Mouse (Mus musculus): ENCODE data around the gene Apeh. TPM values are rescaled to one million over a fixed set of nuclear protein-coding genes. Genes with fewer than 3 reads are reported as not detected.
"Not testable (repeated sequence)": the region's sequence is repeated elsewhere in the genome, so short reads cannot be mapped to it uniquely, and the experiment has no call there.

Gene Apeh
- 10 to 100 TPM; 72.7 to 88.0 TPM for total RNA-seq (2021)
- long read RNA-seq, experiment 1, transcript Apeh-206 (22 exons, 2,518 nt): major isoform, 91 of 134 reads
- long read RNA-seq, experiment 1, partial matches to known transcripts: 30 of 134 reads
- long read RNA-seq, experiment 1, other reads (novel, unspliced or antisense): 13 of 134 reads
- long read RNA-seq, experiment 2, transcript Apeh-206 (22 exons, 2,518 nt): major isoform, 22 of 28 reads
- long read RNA-seq, experiment 2, partial matches to known transcripts: 3 of 28 reads
- long read RNA-seq, experiment 2, other reads (novel, unspliced or antisense): 3 of 28 reads

DNA sequence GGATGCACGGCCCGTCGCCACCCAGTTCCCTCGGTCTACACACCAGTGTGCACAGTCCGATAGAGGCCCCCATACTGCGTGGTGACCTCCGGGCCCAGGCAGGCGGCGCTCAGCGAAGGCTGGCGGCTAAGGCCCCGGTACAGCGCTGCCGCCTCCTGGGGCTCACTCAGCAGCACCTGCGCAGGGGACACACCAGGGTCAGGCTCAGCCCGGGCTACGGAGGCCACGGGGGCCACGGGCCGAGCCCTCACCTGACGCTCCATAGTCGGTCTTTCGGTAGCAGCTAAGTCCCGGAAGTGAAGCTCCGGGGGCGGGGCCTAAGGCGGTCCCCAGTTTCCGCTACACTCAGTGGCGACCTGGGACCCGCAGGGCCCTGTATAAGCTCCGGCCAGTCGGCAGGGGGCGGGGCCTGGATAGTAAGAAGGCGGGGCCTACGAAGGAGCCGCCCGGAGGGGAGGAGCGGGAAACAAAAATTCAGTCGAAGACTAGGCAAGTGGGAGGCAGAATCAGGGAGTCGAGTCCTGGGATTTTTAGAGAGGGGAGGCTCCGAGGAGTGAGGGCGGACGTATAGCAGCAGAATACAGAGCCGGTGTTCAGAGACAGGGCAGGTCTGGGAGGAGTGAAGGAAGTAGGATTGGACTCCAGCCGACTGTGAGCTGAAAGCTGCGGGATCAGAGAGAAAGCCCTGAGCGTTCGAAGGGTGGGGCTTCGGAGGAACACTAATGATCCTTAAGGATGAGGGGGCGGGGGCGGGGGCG, at the start of gene Apeh:
TSS of gene Apeh (minus strand) at position 423 of the 758 bp plus-strand sequence.
- DNase-seq: peak; percentile 97 to 98

DNA sequence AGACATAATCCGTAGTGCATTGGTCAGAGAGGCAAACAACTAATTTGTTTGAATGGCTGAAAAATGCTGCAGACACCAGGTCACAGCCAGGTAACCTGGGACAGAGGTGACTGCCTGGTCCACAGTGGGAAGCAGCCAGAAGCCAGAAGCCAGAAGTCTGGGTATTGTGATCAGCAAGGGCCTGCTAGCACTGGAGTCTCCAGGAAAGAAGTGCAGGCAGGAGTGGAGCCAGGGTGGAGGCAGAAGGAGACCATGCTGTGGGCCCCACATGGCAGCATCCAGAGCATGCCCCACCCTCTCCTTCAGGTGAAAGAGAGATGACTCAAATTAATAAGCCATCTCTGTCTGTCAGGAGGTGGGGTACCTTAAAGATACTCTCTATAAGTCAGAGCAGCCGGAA, 49.1 kb upstream of the Apeh start:
- no peak for DNase-seq

DNA sequence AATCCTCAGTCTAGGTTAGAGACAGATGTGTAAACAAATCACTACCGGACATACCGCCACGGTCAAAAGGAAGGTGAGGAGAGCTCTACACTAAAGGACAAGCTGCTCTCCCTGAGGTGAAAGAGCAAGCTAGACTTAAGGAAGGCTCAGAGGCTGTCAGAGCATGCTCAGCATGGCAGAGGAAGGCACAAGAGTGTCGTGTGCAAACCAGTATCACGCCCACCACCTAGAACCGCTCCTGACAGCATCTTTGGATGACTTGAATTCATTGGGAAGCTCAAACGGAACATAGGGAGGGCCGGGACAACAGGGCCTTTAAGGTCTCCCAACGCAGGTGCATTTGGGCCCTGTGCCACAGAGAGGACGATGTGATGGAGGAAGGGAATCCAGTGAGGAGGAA, 47.0 kb upstream of the Apeh start:
- no peak for DNase-seq

DNA sequence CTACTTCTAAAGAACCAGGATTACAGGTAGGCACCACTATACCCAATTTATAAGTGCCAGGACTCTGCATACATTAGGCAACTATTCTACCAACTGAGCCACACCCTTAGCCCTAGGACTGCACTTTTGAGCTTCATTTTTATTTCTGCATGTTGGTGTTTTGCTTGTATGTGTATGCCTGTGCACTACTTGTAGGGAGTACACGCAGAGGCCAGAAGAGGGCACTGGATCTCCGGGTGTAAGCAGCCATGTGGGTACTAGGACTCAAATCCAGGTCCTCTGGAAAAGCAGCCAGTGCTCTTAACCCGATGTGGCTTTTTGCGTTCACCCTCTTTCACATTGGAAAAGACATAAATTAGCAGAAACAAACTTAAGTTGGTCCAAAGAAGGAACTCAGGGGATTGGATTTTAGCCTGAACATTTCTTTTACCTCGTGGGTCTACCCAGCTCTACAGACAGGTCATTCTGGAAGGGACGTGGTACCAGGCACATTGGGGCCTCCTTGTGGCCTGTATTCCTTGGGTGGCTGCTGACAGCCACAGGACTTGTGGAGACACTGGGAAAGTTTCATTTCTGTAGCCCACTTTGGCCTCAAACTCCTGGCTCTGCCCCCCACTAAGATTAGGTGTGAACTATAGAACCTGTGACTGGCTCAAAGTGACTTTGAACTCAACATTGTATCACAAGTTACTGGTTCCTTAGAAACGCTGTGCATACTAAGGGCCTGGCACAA, 45.7 kb upstream of the Apeh start:
- DNase-seq: no peak

DNA sequence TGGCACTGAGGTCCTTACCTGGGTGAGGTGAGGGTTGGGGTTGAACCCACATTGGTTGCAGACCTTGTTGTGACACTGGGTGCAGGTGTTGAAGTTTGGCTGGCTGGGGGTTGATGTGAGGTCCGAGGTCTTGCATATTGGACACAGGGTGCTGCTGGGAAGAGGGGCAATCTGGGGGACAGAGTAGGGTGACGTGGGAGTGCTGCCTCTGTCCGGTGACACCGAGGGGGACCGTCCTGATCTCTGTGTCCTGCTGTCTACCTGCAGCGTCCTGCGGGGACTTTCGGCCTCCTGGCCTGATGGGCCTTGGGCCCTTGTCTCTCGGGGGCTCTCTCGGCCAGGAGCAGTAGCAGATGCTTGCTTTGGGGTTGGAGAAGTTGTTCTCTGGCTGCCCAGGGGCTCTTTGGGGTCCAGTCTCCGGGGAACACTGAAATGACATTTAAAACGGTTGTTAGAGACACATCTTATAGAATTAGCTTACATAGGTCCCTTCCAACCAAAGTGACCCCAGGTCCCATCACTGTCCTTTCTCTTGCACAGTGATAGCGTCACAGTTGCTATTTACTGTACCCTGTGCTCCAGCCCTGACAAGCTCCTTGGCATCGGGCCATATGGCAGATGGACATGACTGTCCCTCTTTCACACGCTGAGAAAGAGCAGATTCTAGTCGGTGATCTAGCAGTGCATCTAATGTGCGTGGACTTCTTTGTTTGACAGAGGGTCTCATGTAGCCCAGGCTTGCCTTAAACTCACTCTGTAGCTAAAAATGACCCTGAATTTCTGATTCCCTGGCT, 45.0 kb upstream of the Apeh start:
- DNase-seq: peak; percentile 45 to 69

DNA sequence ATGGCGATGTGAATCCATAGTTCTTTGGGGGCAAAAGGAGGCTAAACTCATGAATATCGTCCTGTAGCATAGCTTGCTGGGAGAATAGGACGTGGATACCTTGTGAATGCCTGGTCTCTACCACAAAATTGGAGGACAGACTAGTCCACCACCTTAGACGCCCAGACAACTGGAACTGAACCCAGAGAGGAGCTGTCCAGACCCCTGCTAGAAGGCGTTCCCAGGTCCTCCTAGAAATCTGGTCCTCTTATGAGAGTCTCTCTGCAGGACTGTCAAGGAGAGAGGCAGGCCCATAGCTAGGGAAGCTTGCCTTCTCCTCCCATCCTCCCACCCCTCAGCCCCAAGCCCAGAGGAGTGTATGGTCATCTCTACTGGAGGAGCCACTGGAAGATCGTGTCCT, 43.7 kb upstream of the Apeh start:
- no peak for DNase-seq

DNA sequence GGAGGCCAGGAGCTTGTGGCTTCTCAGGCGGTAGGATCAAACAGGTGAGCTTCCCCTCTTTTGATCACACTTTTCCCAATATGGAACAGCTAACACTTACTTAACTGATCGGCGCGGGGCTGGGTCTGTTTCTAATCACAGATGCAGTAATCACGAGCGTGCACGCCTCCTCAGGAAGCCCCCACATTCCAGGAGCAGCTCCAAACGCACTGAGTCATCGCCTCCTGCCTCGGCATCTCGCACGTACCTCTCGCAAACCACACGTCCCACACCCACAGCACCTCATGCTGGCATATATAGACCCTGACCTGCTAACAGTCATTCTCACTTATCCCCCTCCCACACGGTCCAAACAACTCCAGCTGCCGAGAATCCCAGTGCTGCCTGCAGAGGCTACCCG, 43.1 kb upstream of the Apeh start:
- DNase-seq: no peak

DNA sequence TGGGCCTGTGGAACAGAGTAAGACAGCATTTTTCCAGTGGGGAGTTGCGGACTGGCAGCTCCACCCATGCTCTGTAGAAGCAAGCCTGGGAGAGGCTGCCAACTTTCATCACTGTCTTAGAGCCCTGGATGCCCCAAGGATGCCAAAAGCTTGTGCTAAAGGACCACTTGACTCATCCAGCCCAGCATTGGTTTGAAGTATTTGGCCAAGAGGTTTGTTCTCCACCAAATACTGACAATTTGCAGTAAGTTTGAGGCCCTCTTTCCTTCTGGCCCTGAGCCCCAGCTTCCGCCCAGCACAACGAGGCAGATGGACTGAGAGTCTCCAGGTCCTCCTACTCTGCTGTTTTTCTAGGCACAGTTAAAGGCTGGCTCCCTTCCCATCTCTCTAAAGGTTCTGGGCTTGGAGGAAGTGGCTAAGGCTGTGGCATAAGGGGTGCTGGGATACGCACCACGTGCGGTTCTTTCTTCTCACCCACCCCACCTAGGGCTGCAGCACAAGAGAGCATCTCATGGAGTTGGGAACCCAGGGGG, 42.6 kb upstream of the Apeh start:
- DNase-seq: no peak

DNA sequence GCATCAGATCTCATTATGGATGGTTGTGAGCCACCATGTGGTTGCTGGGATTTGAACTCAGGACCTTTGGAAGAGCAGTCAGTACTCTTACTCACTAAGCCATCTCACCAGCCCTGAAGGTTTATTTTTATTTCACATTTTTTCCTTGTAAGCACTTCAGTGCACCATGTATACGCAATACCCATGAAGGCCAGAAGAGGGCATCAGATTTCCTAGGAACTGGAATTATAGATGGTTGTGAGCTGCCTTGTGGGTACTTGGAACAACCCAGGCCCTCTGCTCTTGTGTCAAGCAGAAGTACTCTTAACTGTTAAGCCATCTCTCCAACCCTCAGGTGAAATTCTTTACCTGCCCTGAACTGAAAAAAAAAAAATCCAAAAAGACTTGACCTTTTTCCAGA, 41.8 kb upstream of the Apeh start:
- DNase-seq: peak in 1 of 2 experiments; percentile 43

DNA sequence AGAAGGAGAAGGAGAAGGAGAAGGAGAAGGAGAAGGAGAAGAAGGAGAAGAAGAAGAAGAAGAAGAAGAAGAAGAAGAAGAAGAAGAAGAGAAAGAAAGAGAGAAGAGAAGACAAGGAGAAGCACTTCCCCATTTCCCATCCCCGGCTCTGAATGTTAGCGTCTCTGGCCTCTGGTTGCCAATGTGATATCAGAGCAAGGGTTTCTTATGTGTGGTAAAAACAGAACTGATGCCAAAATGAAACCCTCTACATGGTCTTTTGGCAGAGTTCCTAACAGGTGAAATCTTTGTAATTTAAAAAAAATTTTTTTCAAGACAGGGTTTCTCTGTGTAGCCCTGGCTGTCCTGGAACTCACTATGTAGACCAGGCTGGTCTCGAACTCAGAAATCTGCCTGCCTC, 41.3 kb upstream of the Apeh start:
- not testable (repeated sequence) for DNase-seq

DNA sequence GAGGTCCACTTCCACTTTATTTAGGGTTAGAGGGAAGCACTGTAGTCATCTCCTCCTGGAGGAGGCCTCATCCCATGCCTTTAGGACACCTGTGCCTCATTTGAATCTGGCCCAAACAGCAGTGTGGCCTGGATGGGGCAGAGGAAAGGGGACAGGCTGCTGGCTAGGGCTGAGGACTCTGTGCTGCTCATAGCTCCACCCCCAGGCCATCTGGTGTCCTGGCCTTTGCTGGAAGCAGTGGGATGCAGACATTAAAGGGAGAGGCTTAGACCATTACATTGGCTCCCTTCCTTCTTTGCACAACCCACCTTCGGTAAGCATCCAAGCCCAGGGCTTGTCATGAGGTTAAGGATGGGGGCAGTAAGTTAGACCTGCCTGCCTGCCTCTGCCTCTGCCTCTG, 39.1 kb upstream of the Apeh start:
- DNase-seq: no peak

DNA sequence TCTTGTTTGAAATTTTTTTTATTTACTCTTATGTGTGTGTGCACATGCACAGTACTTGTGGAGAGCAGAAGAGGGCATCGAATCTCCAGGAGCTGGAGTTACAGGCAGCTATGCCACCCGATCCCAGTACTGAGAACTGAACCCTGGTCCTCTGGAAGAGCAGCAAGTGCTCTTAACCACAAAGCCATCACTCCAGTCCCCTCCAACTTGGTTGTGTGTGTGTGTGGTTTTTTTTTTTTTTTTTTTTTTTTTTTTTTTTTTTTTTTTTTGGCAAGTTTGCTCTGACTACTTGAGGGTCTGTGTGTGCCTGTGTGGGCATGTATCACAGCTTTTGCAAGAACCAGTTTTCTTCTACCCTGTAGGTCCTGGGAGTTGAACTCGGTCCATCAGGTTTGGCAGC, 38.0 kb upstream of the Apeh start:
- DNase-seq: no peak

DNA sequence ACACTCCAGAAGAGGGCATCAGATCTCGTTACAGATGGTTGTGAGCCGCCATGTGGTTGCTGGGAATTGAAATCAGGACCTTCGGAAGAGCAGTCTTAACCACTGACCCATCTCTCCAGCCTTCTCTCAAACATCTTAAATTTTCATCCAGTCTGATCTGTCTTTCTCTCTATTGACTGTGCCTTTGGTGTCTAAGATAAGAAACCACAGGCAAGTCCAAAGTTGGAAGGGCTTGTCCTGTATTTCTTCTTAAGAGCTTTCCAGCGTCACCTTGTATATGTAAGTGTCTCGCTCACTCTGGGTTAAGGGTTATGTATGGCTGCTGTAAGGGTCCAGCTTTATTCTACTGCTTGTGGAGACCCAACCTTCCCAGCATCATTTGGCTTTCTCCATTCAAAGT, 37.1 kb upstream of the Apeh start:
- DNase-seq: no peak

DNA sequence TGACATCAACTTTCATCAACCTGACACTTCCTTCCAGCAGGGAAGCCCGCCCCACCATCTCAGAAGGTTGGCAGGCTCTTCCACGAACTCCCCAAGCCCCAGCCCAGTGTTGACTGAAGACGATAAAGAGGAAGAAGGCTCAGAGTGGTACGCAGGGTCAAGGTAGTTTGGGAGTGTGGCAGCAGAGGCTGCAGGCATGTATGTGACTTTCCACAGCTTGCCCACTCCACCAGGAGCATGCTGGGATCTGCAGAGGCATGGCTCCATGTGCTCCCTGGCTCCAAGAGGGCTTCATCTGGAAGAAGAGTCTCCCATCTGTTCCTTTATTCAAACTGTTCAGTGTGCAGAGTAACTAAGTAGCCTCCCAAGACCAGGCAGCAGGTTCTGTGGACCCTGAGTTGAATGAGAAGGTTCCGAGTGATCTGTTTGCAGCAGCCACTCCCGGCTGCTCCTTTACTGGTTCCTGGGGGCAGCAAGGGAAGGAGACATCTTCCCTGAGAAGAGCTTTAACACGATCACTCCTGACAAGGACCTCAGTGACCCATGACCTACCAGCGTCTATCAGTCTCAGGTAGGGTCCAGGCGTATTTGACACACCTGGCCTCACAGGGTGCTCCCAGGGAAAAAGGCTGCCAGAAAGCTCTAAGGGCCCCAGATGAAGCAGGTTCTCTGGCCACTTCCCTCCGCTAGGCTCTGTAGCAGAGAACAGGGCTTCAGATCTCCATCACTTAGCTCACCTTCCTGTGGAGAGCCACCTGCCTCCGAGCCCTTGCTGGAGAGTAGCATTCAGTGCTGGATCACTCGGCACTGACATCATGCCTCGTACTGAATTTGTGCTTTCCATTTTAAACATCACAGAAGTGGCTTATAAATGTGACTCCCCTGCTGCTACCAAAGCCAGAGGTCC, 34.9 kb upstream of the Apeh start:
- no peak for DNase-seq

DNA sequence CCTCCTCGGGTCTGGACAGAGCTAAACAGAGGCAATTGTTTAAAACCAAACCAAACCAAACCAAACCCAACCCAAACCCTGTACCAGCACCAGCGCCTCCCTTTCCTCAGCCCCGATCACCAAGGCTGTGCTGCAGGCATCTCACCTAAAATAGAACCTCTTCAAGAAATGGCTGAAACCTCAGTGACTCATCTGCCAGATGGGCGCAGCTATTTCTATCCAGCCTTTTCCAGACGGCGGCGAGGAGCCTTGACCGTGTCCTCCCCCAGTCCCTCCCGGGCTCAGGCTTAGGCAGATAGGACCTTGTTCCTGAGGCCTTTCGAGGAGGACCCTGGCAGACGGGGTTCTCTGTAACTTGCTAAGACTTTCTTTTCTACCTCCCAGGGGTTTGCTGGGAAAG, 33.8 kb upstream of the Apeh start:
- DNase-seq: peak; percentile 44 to 72

DNA sequence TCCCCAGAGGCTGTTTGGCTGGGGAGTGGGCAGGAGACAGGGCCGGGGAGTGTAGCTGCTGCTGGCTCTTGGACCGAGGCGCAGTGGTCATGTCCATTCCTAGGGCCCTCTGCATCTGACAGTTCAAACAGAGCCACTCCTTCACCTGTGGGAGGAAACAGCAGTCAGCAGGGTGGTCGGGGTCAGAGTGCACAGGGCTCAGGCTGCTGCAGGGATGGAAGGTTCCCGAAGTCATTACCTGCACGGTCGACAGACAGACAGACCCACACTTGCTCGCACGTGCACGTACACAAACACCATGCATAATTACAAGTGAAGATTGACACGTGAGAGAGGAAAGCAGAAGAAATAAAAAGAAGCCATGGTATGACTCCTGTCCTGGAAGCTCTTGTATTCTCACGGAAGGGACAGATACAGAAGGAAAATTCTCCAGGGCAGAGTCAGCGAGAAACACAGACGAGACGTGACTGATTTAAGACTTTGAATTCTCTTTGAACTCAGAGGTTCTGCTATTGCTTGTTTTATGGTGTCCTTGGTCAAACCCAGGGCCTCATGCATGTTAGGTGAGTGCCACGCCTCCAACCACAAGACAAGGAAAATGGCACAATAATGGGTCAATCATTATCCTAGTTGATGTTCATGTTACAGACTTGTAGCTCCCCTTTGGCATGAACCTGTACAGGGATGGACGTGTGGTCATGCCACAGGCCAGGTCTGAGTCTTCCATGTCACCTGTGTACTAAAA, 32.2 kb upstream of the Apeh start:
- no peak for DNase-seq

DNA sequence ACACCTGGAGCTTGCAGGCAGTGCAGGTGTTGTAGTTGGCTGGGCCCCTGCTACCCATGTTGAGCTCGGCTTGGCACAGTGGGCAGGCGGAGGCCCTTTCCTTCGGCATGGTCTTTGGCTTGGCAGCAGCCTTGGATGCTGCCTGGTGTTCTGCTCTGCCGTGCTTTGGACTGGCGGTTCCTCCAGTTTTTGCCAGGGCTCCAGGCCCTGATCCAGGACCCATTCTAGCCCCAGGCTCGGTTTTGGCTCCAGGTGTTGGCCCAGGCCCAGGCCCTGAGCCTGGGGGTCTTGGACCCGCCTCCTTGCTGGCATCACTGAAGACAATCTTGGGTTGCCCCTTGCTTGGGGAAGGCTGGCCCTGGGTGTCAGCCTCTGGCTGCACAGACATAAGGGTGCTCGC, 31.3 kb upstream of the Apeh start:
- no peak for DNase-seq

DNA sequence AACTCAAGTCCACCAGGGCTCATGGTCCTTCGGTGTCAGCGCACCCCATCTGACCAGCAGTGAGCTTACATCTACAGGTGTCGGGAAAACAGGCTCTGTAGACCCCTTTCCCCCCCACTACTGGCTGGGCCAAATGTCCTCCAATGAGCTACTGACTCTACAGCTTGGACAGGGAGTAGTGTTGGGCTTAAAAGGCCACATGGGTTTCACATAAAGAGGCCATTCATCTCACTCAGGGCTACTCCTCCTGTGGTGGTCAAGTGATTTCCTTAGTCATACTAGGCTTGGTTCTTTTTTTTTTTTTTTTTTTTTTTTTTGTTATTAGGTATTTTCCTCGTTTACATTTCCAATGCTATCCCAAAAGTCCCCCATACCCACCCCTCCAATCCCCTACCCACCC, 29.5 kb upstream of the Apeh start:
- DNase-seq: no peak

DNA sequence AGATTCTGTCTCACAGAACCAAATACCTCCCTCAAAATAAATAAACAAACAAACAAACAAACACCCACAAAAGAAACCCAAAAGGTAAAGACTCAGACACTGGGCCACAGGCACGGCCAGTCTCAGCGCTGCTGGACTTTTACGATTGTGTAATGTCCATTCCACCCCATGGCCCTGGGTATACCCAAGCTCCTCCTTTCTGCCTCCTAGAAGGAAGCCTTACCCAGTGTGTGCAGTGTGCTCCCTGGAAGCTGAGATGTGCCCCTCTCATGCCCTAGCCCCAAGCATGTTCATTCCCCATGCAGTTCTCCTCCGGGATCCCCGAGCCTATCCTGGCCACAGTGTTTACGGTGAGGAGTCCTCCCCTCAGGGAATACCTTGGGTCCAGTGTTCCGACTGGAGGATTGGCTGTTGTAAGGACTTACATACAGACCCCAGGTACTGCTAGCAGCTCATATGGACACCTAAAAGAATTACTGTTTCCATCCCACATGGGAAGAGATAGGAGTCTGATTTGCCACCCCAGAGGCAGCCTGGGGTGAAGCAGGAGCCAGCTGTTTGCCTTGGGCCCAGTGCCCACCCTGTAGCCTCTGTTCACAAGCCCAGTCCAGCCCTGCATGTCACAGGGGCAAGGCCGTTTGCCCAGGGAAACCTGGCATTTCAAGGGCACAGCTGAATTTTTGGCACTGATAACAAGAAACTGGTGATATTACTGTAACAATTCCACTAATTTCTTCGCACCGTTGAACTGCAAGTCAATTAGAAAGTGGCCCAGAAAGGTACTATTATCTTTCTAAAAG, 27.0 kb upstream of the Apeh start:
- DNase-seq: peak; percentile 86 to 88

All from adrenal gland, postnatal 36 days (tissue).